Mouse (Mus musculus) ES-Bruce4 (cell line): ENCODE results near the gene Rxfp1. TPM values are rescaled to one million over a fixed set of nuclear protein-coding genes. Genes with fewer than 3 reads are reported as not detected.

Source experiments
- H3K27ac ChIP-seq: 2 replicates; pipeline ENCODE4 v1.5.1; 2012; ENCODE audit warnings: low read length, inconsistent platforms; ENCODE audit not compliant: insufficient read depth
- H3K27me3 ChIP-seq: 2 replicates; pipeline ENCODE4 v1.6.1; 2012; ENCODE audit warnings: mild to moderate bottlenecking, low read length, inconsistent platforms; ENCODE audit not compliant: control insufficient read depth, poor library complexity, insufficient read depth, severe bottlenecking
- H3K36me3 ChIP-seq: 2 replicates; pipeline ENCODE4 v1.6.1; 2012; ENCODE audit warnings: inconsistent platforms, mild to moderate bottlenecking, low read length, moderate library complexity; ENCODE audit not compliant: control insufficient read depth, poor library complexity, insufficient read depth, severe bottlenecking
- H3K4me1 ChIP-seq: one replicate; pipeline ENCODE4 v1.8.1; 2011; ENCODE audit warnings: low read length; ENCODE audit not compliant: control insufficient read depth, insufficient read depth
- H3K4me3 ChIP-seq: 2 replicates; pipeline ENCODE4 v1.5.1; 2011; ENCODE audit warnings: low read depth, mild to moderate bottlenecking, low read length
- H3K9ac ChIP-seq: 2 replicates; pipeline ENCODE4 v1.6.1; 2012; ENCODE audit warnings: low read depth, mild to moderate bottlenecking, inconsistent platforms; ENCODE audit not compliant: poor library complexity, severe bottlenecking
- H3K9me3 ChIP-seq: replicated peaks from 2 replicates; pipeline ENCODE4 v1.6.1; 2012; ENCODE audit warnings: mild to moderate bottlenecking, low read length, inconsistent platforms; ENCODE audit not compliant: control insufficient read depth, poor library complexity, insufficient read depth, severe bottlenecking
- CTCF ChIP-seq: IDR thresholded peaks from one replicate; pipeline ENCODE4 v1.8.1; 2011; ENCODE audit warnings: low read depth, low read length
- EP300 ChIP-seq: IDR thresholded peaks from 2 replicates; pipeline ENCODE4 v1.6.1; 2011; ENCODE audit warnings: low read depth, low read length; ENCODE audit not compliant: insufficient read depth
- POLR2A ChIP-seq: IDR thresholded peaks from one replicate; pipeline ENCODE4 v1.8.1; 2011; ENCODE audit warnings: low read length; ENCODE audit not compliant: insufficient read depth
- polyA plus RNA-seq: library from polyadenylated mRNA; stranded (reverse); fragments of >200 nt; gene quantifications from 2 replicates; pipeline ENCODE4 v1.2.4, GENCODE M21; 2011; ENCODE audit warnings: low read depth; ENCODE audit not compliant: missing spikeins, insufficient read depth, insufficient read length

The Rxfp1 gene
- polyA plus RNA-seq, 1 experiment, result not detected

GRCm38 (mm10) chr3:79682351-79683132 is 55.1 kb downstream of the Rxfp1 start:
- Histone ChIP-seq H3K4me3 (no peak overlapping the region), H3K9ac (no peak overlapping the region), H3K36me3 (no peaks in the 10 kb centered on the region), H3K4me1 (no peaks in the 10 kb centered on the region), H3K27me3 (no peaks in the 10 kb centered on the region), H3K27ac (no peak overlapping the region), H3K9me3 (peaks cover 6% of the 10 kb centered on the region; the same call in 1 of the 2 replicates)
- TF ChIP-seq CTCF (no peak), POLR2A (no peak), EP300 (no peak)

DNA sequence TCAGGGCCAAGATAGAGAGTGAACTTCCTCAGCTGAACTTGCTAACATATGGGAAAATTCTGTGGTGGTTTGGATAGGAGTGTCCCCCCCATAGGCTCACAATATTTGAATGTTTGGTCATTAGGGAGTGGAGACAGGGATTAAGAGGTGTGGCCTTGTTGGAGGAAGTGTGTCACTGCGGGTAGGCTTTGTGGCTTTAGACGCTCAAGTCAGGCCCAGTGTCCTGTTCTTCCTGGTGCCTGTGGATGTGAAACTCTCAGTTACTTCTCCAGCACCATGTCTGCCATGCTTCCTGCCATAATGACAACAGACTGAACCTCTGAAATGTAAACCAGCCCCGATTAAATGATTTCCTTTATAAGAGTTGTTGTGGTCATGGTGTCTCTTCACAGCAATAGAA is 61.3 kb downstream of the Rxfp1 start:
- Histone ChIP-seq H3K4me3 (no peak overlapping the region), H3K4me1 (no peaks in the 10 kb centered on the region), H3K9me3 (no peaks in the 10 kb centered on the region), H3K27ac (no peak overlapping the region), H3K9ac (no peak overlapping the region), H3K36me3 (no peaks in the 10 kb centered on the region), H3K27me3 (no peaks in the 10 kb centered on the region)
- no peak for TF ChIP-seq POLR2A
- TF ChIP-seq CTCF, result no peak
- no peak for TF ChIP-seq EP300

DNA sequence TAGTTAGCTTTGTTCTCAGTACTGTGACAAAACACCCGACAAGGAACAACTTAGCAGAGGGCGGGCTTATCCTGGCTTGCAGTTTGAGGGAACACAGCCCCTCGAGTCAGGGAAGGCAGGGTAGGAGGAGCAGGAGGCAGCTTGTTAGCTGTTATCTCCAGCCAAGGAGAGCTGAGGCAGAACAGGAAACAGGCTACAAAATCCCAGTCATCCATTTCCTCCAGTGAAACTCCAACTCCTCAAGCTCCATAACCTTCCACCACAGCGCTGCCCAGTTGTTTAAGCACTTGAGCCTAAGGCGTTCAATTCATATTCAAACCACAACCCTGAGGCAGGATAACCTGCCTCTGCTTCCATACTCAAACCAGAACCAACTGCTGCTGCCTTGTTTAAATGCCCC is 63.0 kb downstream of the Rxfp1 start:
- Histone ChIP-seq H3K4me1 (no peaks in the 10 kb centered on the region), H3K36me3 (no peaks in the 10 kb centered on the region), H3K27ac (no peak overlapping the region), H3K9me3 (no peaks in the 10 kb centered on the region), H3K9ac (no peak overlapping the region), H3K4me3 (no peak overlapping the region), H3K27me3 (no peaks in the 10 kb centered on the region)
- TF ChIP-seq POLR2A (no peak), CTCF (peak; percentile 23)

DNA sequence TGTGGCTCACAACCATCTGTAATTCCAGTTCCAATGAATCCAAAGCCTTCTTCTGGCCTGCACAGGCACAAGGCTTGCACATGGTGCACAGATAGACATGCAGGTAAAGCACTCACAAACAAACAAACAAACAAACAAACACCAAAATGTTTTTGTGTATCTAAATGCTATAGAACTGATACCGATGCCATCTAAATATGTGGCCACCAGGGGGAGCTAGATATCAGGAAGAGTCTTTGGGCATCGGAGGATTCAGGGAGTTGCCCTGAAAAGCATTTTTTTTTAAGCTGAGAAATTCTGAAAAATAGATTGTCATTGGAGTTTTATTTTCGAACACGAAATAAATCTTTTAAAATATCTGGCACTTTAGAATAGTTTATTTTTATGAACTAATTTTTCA is 64.6 kb downstream of the Rxfp1 start:
- Histone ChIP-seq H3K27me3 (no peaks in the 10 kb centered on the region), H3K27ac (no peak overlapping the region), H3K4me1 (no peaks in the 10 kb centered on the region), H3K36me3 (no peaks in the 10 kb centered on the region), H3K4me3 (no peak overlapping the region), H3K9ac (no peak overlapping the region), H3K9me3 (no peaks in the 10 kb centered on the region)
- TF ChIP-seq EP300, result no peak
- no peak for TF ChIP-seq CTCF
- no peak for TF ChIP-seq POLR2A

- no peaks in the 10 kb centered on the region for H3K4me1 ChIP-seq
- no peak overlapping the region for H3K9ac ChIP-seq
These were observed 65.5 kb downstream of the Rxfp1 start for GRCm38 (mm10) chr3:79672188-79672587.

DNA sequence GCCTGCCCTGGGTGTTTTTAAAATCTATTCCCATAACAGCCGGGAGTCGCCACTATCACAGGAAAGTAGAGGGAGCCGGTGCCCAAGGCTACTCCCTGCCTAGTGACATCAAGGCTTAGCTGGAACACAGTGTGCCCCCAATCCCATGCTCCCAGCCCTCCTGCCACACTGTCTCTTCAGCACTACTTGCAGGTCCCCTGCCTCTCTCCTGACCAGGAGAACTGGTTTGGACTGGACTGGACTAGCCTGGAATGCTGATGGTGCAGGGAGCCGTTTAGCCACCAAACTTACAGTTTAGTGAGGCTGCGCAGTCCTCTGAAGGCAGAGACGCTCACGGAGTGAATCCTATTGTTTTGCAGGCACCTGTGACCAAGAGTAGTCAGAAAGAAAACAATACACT is 67.1 kb downstream of the Rxfp1 start:
- H3K27me3 ChIP-seq, result no peaks in the 10 kb centered on the region
- H3K4me3 ChIP-seq, result no peak overlapping the region
- H3K9ac ChIP-seq, result no peak overlapping the region
- H3K9me3 ChIP-seq, result no peaks in the 10 kb centered on the region
- no peaks in the 10 kb centered on the region for H3K4me1 ChIP-seq
- TF ChIP-seq EP300, result no peak
- TF ChIP-seq POLR2A, result no peak
- TF ChIP-seq CTCF, result no peak
- no peaks in the 10 kb centered on the region for H3K36me3 ChIP-seq
- H3K27ac ChIP-seq, result no peak overlapping the region

More at GRCm38 (mm10) chr3:79672188-79672587, 65.5 kb downstream of the Rxfp1 start:
- Histone ChIP-seq H3K36me3 (no peaks in the 10 kb centered on the region), H3K4me3 (no peak overlapping the region), H3K27me3 (no peaks in the 10 kb centered on the region), H3K9me3 (no peaks in the 10 kb centered on the region), H3K27ac (no peak overlapping the region)
- TF ChIP-seq CTCF, result no peak
- no peak for TF ChIP-seq EP300
- TF ChIP-seq POLR2A, result no peak
